Mouse (Mus musculus): ENCODE results near the gene Gm5941.
"Not testable (repeated sequence)": the region's sequence is repeated elsewhere in the genome, so short reads cannot be mapped to it uniquely, and the experiment has no call there.

The Gm5941 gene

DNA sequence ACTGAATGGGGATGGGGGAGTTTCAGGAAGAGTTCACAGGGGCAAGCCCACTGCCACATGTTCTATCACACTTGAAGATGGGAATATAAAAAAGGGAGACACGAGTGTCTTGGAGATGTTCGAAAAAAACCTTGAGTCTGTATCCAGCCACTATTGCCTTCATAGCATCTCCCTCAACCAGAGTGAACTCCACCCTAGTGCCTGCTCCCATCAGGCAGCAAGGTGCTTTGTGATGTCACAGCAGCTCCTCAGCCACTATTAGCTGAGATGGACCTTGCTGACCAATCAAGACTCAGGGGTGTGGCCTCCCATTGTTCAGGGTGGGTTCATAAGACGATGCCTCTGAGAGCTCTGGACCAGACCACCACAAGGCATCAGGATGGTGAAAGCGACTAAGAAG, at the start of gene Gm5941:
TSS of gene Gm5941 (plus strand) at position 301 of the 400 bp plus-strand sequence.
- DNase-seq (ENCODE audit: low spot score), result not testable (repeated sequence)

DNA sequence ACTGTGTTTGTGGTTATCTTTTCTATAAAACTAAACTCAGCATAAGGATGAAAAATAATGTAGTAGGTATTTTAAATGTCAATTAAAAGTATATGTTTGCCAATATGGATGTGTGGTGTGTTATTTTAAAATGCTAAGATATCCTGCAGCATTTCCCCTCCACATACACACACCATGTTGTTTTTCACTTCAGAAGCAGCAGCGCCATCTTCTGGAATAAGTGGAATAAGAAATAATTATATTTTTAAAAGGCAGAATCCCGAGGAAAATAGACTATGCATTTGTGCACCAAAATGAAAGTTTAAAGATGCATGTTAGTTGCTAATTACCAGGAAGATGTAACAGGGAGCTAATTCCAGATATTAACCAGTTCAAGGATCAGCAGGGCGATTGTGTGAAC, 29.3 kb upstream of the Gm5941 start:
- DNase-seq (ENCODE audit: low spot score), result no peak

DNA sequence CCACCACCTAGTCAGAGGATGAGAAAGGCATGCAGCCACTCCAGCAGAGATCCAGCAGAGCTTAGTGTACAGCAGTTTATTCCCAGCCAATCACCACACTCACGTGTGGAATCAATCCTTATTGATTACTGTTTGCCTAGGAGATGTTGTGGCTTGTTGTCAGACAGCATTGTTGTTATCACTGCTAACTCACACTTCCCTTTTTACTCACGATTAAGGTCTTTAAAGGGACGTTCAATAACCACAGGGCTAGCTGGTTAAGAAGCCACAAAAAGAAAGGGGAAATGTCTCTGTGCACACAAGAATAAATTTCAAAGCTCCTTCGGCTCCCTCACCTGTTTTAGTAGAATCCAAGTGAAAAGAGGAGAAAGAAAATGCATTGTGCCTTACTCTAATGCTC, 25.0 kb upstream of the Gm5941 start:
- no peak for DNase-seq (ENCODE audit: low spot score)

DNA sequence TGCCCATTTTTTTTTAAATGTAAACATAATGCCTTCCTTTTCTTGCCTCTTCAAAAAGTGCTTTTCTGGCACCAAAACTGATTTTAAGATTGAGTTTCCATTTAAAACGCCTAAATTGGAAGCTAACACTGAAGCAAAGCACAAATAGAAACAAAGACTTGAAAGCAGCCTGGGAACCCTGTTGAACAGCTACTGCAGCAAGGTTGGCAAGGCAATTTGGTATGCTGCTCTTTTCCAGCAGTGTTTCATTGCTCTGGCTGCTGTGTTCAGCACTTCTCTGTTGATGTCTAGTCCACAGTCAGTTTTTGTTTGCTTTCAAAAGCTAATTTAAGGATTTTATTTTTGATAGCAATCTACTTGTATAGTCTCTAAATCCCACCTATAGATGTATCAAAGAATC, 8.5 kb downstream of the Gm5941 start:
- no peak for DNase-seq (ENCODE audit: low spot score)

DNA sequence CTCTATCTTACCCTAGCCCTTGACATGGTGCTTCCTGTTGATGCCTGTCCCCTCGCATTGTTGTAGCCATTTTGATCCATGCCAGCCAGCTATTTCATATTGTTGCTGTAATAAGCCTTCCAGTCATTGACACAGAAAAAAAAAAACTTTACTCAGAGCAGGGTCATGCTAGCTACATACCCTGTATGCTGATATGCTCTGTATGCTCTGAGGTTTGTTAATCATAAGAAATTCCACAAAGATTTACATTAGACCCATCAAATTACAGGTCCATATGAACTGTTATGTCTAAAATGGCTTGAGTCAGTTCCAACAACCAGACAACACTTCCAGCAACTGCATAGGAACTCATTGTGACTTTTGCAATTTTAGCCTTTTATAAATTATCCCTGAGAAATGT, 38.1 kb downstream of the Gm5941 start:
- DNase-seq (ENCODE audit: low spot score), result no peak

All from testis, postnatal 14 days (tissue).